Mouse (Mus musculus) small intestine, adult 2 months (tissue): ENCODE measurements around the gene Actr1b.

ENCODE experiments used
- CTCF ChIP-seq: fragments of 200-500 bp; IDR thresholded peaks from 2 replicates; pipeline ENCODE4 v1.5.1; 2012; ENCODE audit warnings: low read depth, mild to moderate bottlenecking, control low read depth, inconsistent platforms, low read length, moderate library complexity, mixed read lengths; ENCODE audit not compliant: insufficient replicate concordance, insufficient read length; ENCODE audit errors: extremely low read depth
- POLR2A ChIP-seq: fragments of 200-500 bp; IDR thresholded peaks from 2 replicates; pipeline ENCODE4 v1.6.1; 2012; ENCODE audit warnings: low read depth, mild to moderate bottlenecking, control low read depth, inconsistent platforms, low read length, moderate library complexity

- TF ChIP-seq CTCF (peak; percentile 97; the same call in 1 of the 2 replicates), POLR2A (no peak)
Measured at GRCm38 (mm10) chr1:36683810-36684467, 30.3 kb downstream of the Actr1b start.
